Mouse (Mus musculus): ENCODE results near the gene Nol11. TPM values are rescaled to one million over a fixed set of nuclear protein-coding genes. Genes with fewer than 3 reads are reported as not detected.
A peak's percentile ranks its signal among the peaks of the same experiment; 100 is the strongest.

Gene Nol11
- total and polyA plus RNA-seq, 3 experiments, result 58.5 to 110 (median 93.8) TPM

DNA sequence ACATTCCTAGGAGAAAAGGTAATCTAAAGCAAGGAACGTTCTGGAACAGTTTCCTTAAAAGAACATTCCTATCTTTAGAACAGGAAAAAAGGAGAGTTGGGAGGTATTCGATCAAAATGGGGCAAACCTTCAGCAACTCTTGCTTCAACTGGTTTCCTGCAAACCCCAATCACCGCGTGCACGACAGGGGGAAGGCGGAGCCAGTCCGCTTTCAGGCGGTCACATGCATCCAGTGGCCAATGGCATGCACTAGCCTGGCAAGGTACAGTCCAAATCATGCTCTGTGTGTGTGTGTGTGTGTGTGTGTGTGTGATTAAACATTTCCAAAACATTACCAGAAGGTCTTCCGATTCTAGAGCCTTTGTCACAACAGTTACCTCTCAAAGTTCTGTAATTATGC, 25.9 kb upstream of the Nol11 start:
- no peak overlapping the region for H3K27ac ChIP-seq (ENCODE audit: control insufficient read depth, low read depth, low read length)
- H3K4me1 ChIP-seq (ENCODE audit: control insufficient read depth in 1 of 2, insufficient read depth in 2 of 2, low read length in 2 of 2), result no peaks in the 10 kb centered on the region
- H3K79me2 ChIP-seq (ENCODE audit: control insufficient read depth, insufficient read depth, low read length, poor library complexity), result no peaks in the 10 kb centered on the region
- H3K9ac ChIP-seq (ENCODE audit: control insufficient read depth, low read depth, low read length, poor library complexity, severe bottlenecking), result no peak overlapping the region
- no peaks in the 10 kb centered on the region for H3K9me3 ChIP-seq (replicated peaks; ENCODE audit: insufficient read depth, low read length)
- DNase-seq (ENCODE audit: low read depth, low spot score), result no peak
- TF ChIP-seq ELF1 (IDR thresholded peaks at IDR 0.05; ENCODE audit: low read depth, low read length) (no peak), USF1 (IDR thresholded peaks at IDR 0.05; ENCODE audit: low read depth, low read length) (0 out of 2 replicates have a peak, but pooled peaks have one; percentile 4)
- no peak overlapping the region for H3K4me3 ChIP-seq (ENCODE audit: control insufficient read depth in 1 of 2, insufficient read depth in 1 of 2, low read depth in 2 of 2, low read length in 2 of 2)
- no peaks in the 10 kb centered on the region for H3K27me3 ChIP-seq (ENCODE audit: control insufficient read depth in 1 of 2, insufficient read depth in 2 of 2, low read length in 2 of 2)
- peaks cover 0 to 4% of the 10 kb centered on the region in 2 experiments; a peak in 2 of 4 replicates for H3K36me3 ChIP-seq (ENCODE audit: control insufficient read depth in 1 of 2, insufficient read depth in 2 of 2, low read length in 2 of 2)

DNA sequence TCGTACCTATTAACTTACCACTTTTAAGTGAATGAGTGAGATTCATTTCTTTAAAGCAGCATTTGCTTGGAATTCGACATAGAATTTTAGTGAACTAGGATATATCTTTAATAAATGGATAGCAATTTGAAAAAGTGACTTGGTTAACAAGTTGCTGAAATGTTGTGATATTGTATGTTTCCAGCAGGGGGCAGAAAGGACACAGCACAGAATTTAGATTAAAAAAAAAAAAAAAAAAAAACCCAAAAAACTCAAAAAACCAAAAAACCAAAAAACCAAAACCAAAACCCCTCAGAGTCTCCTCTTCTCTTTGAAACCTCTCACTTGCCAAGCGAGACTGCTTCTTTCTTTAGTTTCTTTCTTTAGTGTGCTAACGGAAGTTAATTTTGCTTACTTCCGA, 24.6 kb upstream of the Nol11 start:
- Histone ChIP-seq H3K36me3 (ENCODE audit: control insufficient read depth in 1 of 2, insufficient read depth in 2 of 2, low read length in 2 of 2) (peaks cover 0 to 2% of the 10 kb centered on the region in 2 experiments; a peak in 1 of 4 replicates), H3K79me2 (ENCODE audit: control insufficient read depth, insufficient read depth, low read length, poor library complexity) (no peaks in the 10 kb centered on the region), H3K9me3 (replicated peaks; ENCODE audit: insufficient read depth, low read length) (no peaks in the 10 kb centered on the region), H3K27ac (ENCODE audit: control insufficient read depth, low read depth, low read length) (no peak overlapping the region), H3K9ac (ENCODE audit: control insufficient read depth, low read depth, low read length, poor library complexity, severe bottlenecking) (no peak overlapping the region), H3K4me1 (ENCODE audit: control insufficient read depth in 1 of 2, insufficient read depth in 2 of 2, low read length in 2 of 2) (no peaks in the 10 kb centered on the region), H3K27me3 (ENCODE audit: control insufficient read depth in 1 of 2, insufficient read depth in 2 of 2, low read length in 2 of 2) (no peaks in the 10 kb centered on the region), H3K4me3 (ENCODE audit: control insufficient read depth in 1 of 2, insufficient read depth in 1 of 2, low read depth in 2 of 2, low read length in 2 of 2) (no peak overlapping the region)
- peak; percentile 87 for DNase-seq (ENCODE audit: low read depth, low spot score)
- TF ChIP-seq CHD2 (IDR thresholded peaks at IDR 0.05; ENCODE audit: low read length) (no peak), ZNF384 (IDR thresholded peaks at IDR 0.05; ENCODE audit: low read depth, low read length) (peak; percentile 100), USF1 (IDR thresholded peaks at IDR 0.05; ENCODE audit: low read depth, low read length) (no peak), EP300 (IDR thresholded peaks at IDR 0.05; ENCODE audit: low read depth in 1 of 2, low read length in 2 of 2) (no peak), USF2 (IDR thresholded peaks at IDR 0.05; ENCODE audit: borderline replicate concordance in 1 of 2, insufficient read depth in 1 of 2, low read depth in 1 of 2, low read length in 2 of 2) (no peak), NRF1 (IDR thresholded peaks at IDR 0.05; ENCODE audit: insufficient read depth, low read depth, low read length, poor library complexity, severe bottlenecking) (no peak), GABPA (IDR thresholded peaks at IDR 0.05; ENCODE audit: low read depth, low read length) (no peak), TBP (IDR thresholded peaks at IDR 0.05; ENCODE audit: low read depth, low read length) (peak; percentile 52; the same call in 1 of the 2 replicates), SMC3 (IDR thresholded peaks at IDR 0.05; ENCODE audit: low read depth, low read length) (peak; percentile 87), RCOR1 (IDR thresholded peaks at IDR 0.05; ENCODE audit: low read depth, low read length) (no peak), RAD21 (IDR thresholded peaks at IDR 0.05; ENCODE audit: low read depth, low read length) (peak; percentile 91), UBTF (IDR thresholded peaks at IDR 0.05; ENCODE audit: borderline replicate concordance, insufficient read depth, low read depth, low read length) (no peak), CTCF (IDR thresholded peaks at IDR 0.05 in 2 of 3, conservative IDR thresholded peaks at IDR 0.05 in 1 of 3; ENCODE audit: control insufficient read depth in 1 of 3, insufficient read depth in 1 of 3, low read depth in 2 of 3, low read length in 3 of 3, poor library complexity in 1 of 3, severe bottlenecking in 1 of 3) (peak; percentile 28 to 82 (median 44); a peak in 5 of 6 replicates), GATA1 (IDR thresholded peaks at IDR 0.05; ENCODE audit: low read depth, low read length) (peak; percentile 50), TAL1 (IDR thresholded peaks at IDR 0.05; ENCODE audit: low read length) (no peak), ZKSCAN1 (IDR thresholded peaks at IDR 0.05; ENCODE audit: low read depth, low read length) (peak; percentile 99), CHD1 (IDR thresholded peaks at IDR 0.05; ENCODE audit: low read depth, low read length) (no peak), ZC3H11A (IDR thresholded peaks at IDR 0.05; ENCODE audit: low read depth, low read length) (peak; percentile 79), MXI1 (IDR thresholded peaks at IDR 0.05; ENCODE audit: low read depth, low read length) (0 out of 2 replicates have a peak, but pooled peaks have one; percentile 9), SIN3A (IDR thresholded peaks at IDR 0.05; ENCODE audit: low read length) (peak; percentile 83), TCF12 (IDR thresholded peaks at IDR 0.05; ENCODE audit: low read depth, low read length) (no peak)

Data from MEL (cell line).